Mouse (Mus musculus): ENCODE results near the gene Stard7. TPM values are rescaled to one million over a fixed set of nuclear protein-coding genes. Genes with fewer than 3 reads are reported as not detected.

The Stard7 gene
- polyA plus RNA-seq, 1 experiment from 2014 or later, result 41.7 TPM

DNA sequence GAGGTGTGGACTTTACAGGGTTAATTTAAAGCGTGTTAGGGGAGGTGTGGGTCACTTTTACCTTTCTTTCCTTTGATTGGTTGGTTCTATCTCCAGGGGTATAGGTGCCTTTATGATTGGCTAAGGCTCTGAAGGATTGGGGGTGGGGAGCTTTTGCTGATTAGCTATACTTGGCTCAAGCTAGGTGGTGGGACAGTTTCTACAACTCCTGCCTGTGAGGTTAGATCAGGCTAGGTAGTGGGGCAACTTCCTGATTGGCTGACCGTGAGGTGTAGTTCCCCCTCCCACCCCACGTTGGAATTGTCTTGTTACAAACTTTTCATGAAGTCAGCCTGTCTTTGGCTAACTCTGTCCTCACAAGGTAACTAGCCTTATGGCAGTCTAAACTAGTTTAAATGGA is 37.2 kb downstream of the Stard7 start:
- H3K4me2 ChIP-seq (ENCODE audit: low read depth, low read length), result no peak overlapping the region
- DNase-seq, result no peak
- H3K27me3 ChIP-seq (ENCODE audit: insufficient read depth, low read length), result no peaks in the 10 kb centered on the region
- H3K4me3 ChIP-seq (ENCODE audit: low read depth, low read length), result no peak overlapping the region
- no peak overlapping the region for H3K27ac ChIP-seq (ENCODE audit: low read depth)
- H3K36me3 ChIP-seq (replicated peaks; ENCODE audit: insufficient read depth, low read length), result no peaks in the 10 kb centered on the region
- 0 out of 2 replicates have a peak, but pooled peaks cover 2% of the 10 kb centered on the region for H3K9me3 ChIP-seq (ENCODE audit: low read length)
- WGBS (ENCODE audit: insufficient replicate concordance), result 40% methylated on average over 3 of the region's 3 CpGs
- 0 out of 2 replicates have a peak, but pooled peaks cover 5% of the 10 kb centered on the region for H3K4me1 ChIP-seq (ENCODE audit: insufficient read depth)
- no peak overlapping the region for H3K9ac ChIP-seq (replicated peaks)
- TF ChIP-seq EP300 (IDR thresholded peaks at IDR 0.05; ENCODE audit: low read depth) (no peak), CTCF (IDR thresholded peaks at IDR 0.05; ENCODE audit: low read depth) (no peak)
- ATAC-seq, result no peak

DNA sequence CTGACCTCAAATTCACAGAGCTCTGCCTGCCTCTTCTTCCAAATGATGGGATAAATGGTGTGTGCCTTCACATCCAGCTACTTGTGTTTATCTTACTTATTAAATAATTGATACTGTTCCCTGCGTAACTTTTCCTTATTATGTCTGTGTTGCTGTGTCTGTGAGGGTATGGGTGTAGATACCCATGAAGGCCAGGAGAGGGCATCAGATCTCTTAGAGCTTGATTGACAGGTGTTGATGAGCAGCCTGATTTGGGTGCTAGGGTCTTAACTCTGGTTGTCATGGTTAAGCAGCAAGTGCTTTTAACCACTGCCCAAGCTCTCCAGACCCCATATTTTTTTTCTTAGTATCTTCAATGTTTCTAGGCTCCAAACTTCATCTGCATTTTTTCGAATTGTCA is 38.6 kb downstream of the Stard7 start:
- Histone ChIP-seq H3K4me1 (ENCODE audit: insufficient read depth) (0 out of 2 replicates have a peak, but pooled peaks cover 5% of the 10 kb centered on the region), H3K9ac (replicated peaks) (no peak overlapping the region), H3K4me2 (ENCODE audit: low read depth, low read length) (no peak overlapping the region), H3K9me3 (ENCODE audit: low read length) (0 out of 2 replicates have a peak, but pooled peaks cover 2% of the 10 kb centered on the region), H3K27ac (ENCODE audit: low read depth) (no peak overlapping the region), H3K36me3 (replicated peaks; ENCODE audit: insufficient read depth, low read length) (no peaks in the 10 kb centered on the region), H3K27me3 (ENCODE audit: insufficient read depth, low read length) (no peaks in the 10 kb centered on the region), H3K4me3 (ENCODE audit: low read depth, low read length) (no peak overlapping the region)
- WGBS (ENCODE audit: insufficient replicate concordance), result 89% methylated on average over 2 of the region's 2 CpGs
- ATAC-seq (no peak), DNase-seq (no peak)
- TF ChIP-seq EP300 (IDR thresholded peaks at IDR 0.05; ENCODE audit: low read depth) (no peak), CTCF (IDR thresholded peaks at IDR 0.05; ENCODE audit: low read depth) (peak; percentile 73)

DNA sequence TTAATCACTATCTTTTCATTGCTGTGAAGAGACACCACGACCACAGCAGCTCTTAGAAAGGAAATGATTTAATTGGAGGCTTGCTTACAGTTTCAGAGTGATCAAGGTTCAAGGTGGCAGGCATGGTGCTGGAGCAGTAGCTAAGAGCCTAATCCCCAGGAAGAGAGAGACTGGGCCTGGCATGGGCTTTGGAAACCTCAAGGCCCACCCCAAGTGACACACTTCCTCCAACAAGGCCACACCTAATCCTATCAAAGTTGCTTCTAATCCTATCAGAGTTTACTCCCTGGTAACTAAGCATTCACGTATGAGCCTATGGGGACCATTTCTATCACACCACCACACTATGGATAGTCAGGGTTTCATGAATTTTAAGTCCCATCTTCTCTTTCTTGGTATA is 40.2 kb downstream of the Stard7 start:
- DNase-seq, result no peak
- 0 out of 2 replicates have a peak, but pooled peaks cover 2% of the 10 kb centered on the region for H3K9me3 ChIP-seq (ENCODE audit: low read length)
- H3K4me2 ChIP-seq (ENCODE audit: low read depth, low read length), result no peak overlapping the region
- no peak overlapping the region for H3K27ac ChIP-seq (ENCODE audit: low read depth)
- WGBS (ENCODE audit: insufficient replicate concordance), result 37% methylated on average over 2 of the region's 2 CpGs
- no peak for ATAC-seq
- no peak overlapping the region for H3K9ac ChIP-seq (replicated peaks)
- H3K36me3 ChIP-seq (replicated peaks; ENCODE audit: insufficient read depth, low read length), result no peaks in the 10 kb centered on the region
- TF ChIP-seq CTCF (IDR thresholded peaks at IDR 0.05; ENCODE audit: low read depth) (no peak), EP300 (IDR thresholded peaks at IDR 0.05; ENCODE audit: low read depth) (no peak)
- peaks cover 11% of the 10 kb centered on the region for H3K4me1 ChIP-seq (ENCODE audit: insufficient read depth)
- H3K27me3 ChIP-seq (ENCODE audit: insufficient read depth, low read length), result no peaks in the 10 kb centered on the region
- H3K4me3 ChIP-seq (ENCODE audit: low read depth, low read length), result no peak overlapping the region

DNA sequence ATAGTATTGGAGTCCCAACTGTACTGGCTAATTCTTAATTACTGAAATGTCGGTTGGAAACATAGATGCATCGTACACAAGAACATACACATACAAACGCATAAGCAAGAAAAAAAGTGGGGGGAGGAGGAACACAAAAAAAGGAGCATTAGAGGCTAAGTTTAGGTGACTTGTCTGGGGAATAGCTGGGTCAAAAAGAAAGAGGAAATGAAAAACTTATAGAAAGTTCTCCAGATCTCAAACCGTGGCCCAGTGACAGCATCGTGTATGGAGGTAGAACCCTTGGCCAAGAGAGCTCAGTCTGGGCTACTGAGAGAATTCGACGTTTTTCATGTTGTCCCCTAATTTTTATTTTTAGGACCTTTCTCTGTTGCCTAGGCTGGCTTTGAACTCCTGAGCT is 40.7 kb downstream of the Stard7 start:
- Histone ChIP-seq H3K4me1 (ENCODE audit: insufficient read depth) (peaks cover 11% of the 10 kb centered on the region), H3K27ac (ENCODE audit: low read depth) (no peak overlapping the region), H3K9me3 (ENCODE audit: low read length) (0 out of 2 replicates have a peak, but pooled peaks cover 2% of the 10 kb centered on the region), H3K27me3 (ENCODE audit: insufficient read depth, low read length) (no peaks in the 10 kb centered on the region), H3K36me3 (replicated peaks; ENCODE audit: insufficient read depth, low read length) (no peaks in the 10 kb centered on the region), H3K4me3 (ENCODE audit: low read depth, low read length) (no peak overlapping the region), H3K4me2 (ENCODE audit: low read depth, low read length) (no peak overlapping the region), H3K9ac (replicated peaks) (no peak overlapping the region)
- 70% methylated on average over 7 of the region's 7 CpGs for WGBS (ENCODE audit: insufficient replicate concordance)
- TF ChIP-seq EP300 (IDR thresholded peaks at IDR 0.05; ENCODE audit: low read depth) (no peak), CTCF (IDR thresholded peaks at IDR 0.05; ENCODE audit: low read depth) (no peak)
- DNase-seq (no peak), ATAC-seq (no peak)

DNA sequence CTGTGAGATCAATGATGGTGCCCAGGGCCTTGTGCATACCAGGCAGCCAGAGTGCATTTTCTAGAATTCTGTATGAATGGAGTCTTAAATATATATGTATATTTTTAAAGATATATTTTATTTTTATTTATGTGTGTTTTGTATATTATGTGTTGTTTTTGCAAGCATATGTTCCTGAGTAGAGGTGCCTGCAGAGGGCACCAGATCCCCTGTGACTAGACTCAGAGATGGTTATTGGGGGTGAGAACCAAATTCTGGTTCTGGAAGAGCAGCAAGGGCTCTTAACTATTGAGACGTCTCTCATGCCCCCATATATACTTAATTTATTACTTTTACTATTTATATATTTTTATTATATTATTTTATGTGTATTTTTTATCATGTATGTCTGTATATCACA is 41.2 kb downstream of the Stard7 start:
- H3K9me3 ChIP-seq (ENCODE audit: low read length), result 0 out of 2 replicates have a peak, but pooled peaks cover 2% of the 10 kb centered on the region
- TF ChIP-seq EP300 (IDR thresholded peaks at IDR 0.05; ENCODE audit: low read depth), result no peak
- peak; percentile 11; the same call in 1 of the 2 replicates for TF ChIP-seq CTCF (IDR thresholded peaks at IDR 0.05; ENCODE audit: low read depth)
- H3K4me3 ChIP-seq (ENCODE audit: low read depth, low read length), result no peak overlapping the region
- peaks cover 11% of the 10 kb centered on the region for H3K4me1 ChIP-seq (ENCODE audit: insufficient read depth)
- no peak overlapping the region for H3K4me2 ChIP-seq (ENCODE audit: low read depth, low read length)
- no peaks in the 10 kb centered on the region for H3K36me3 ChIP-seq (replicated peaks; ENCODE audit: insufficient read depth, low read length)
- no peaks in the 10 kb centered on the region for H3K27me3 ChIP-seq (ENCODE audit: insufficient read depth, low read length)
- H3K27ac ChIP-seq (ENCODE audit: low read depth), result no peak overlapping the region
- no peak overlapping the region for H3K9ac ChIP-seq (replicated peaks)
- 80% methylated on average over 1 of the region's 1 CpGs for WGBS (ENCODE audit: insufficient replicate concordance)
- ATAC-seq (no peak), DNase-seq (no peak)

DNA sequence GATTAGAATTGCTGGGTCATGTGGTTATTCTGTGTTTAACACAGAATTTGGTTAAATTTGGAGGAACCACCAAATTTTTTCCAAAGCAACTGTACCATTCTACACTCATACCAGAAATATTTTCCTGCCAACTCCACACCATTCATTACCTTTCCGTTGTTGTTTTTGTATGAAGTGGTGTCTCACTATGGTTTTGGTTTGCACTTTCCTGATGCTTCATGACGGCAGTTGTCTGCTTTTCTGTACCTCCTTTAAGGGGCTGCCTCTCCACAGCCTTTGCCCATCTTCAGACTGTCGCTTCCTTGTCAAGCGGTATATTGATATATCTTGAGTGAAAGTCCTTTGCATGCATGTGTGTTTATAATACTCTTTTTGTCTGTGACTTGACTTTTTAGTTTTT is 42.8 kb downstream of the Stard7 start:
- 87% methylated on average over 4 of the region's 4 CpGs for WGBS (ENCODE audit: insufficient replicate concordance)

More for the DNA sequence above, 42.8 kb downstream of the Stard7 start:
- no peak for ATAC-seq
- DNase-seq, result no peak
- H3K4me1 ChIP-seq (ENCODE audit: insufficient read depth), result peaks cover 11% of the 10 kb centered on the region
- H3K4me2 ChIP-seq (ENCODE audit: low read depth, low read length), result no peak overlapping the region
- H3K36me3 ChIP-seq (replicated peaks; ENCODE audit: insufficient read depth, low read length), result no peaks in the 10 kb centered on the region
- H3K9ac ChIP-seq (replicated peaks), result no peak overlapping the region
- no peaks in the 10 kb centered on the region for H3K27me3 ChIP-seq (ENCODE audit: insufficient read depth, low read length)
- TF ChIP-seq CTCF (IDR thresholded peaks at IDR 0.05; ENCODE audit: low read depth), result no peak
- TF ChIP-seq EP300 (IDR thresholded peaks at IDR 0.05; ENCODE audit: low read depth), result no peak
- H3K4me3 ChIP-seq (ENCODE audit: low read depth, low read length), result no peak overlapping the region
- no peak overlapping the region for H3K27ac ChIP-seq (ENCODE audit: low read depth)
- 0 out of 2 replicates have a peak, but pooled peaks cover 2% of the 10 kb centered on the region for H3K9me3 ChIP-seq (ENCODE audit: low read length)
